Mouse (Mus musculus) ES-Bruce4 (cell line): ENCODE results near the gene Igll1. TPM values are rescaled to one million over a fixed set of nuclear protein-coding genes. Genes with fewer than 3 reads are reported as not detected.
A peak's percentile ranks its signal among the peaks of the same experiment; 100 is the strongest.

Source experiments
- H3K27ac ChIP-seq: 2 replicates; pipeline ENCODE4 v1.5.1; 2012; ENCODE audit warnings: low read length, inconsistent platforms; ENCODE audit not compliant: insufficient read depth
- H3K27me3 ChIP-seq: 2 replicates; pipeline ENCODE4 v1.6.1; 2012; ENCODE audit warnings: mild to moderate bottlenecking, low read length, inconsistent platforms; ENCODE audit not compliant: control insufficient read depth, poor library complexity, insufficient read depth, severe bottlenecking
- H3K36me3 ChIP-seq: 2 replicates; pipeline ENCODE4 v1.6.1; 2012; ENCODE audit warnings: inconsistent platforms, mild to moderate bottlenecking, low read length, moderate library complexity; ENCODE audit not compliant: control insufficient read depth, poor library complexity, insufficient read depth, severe bottlenecking
- H3K4me1 ChIP-seq: one replicate; pipeline ENCODE4 v1.8.1; 2011; ENCODE audit warnings: low read length; ENCODE audit not compliant: control insufficient read depth, insufficient read depth
- H3K4me3 ChIP-seq: 2 replicates; pipeline ENCODE4 v1.5.1; 2011; ENCODE audit warnings: low read depth, mild to moderate bottlenecking, low read length
- H3K9ac ChIP-seq: 2 replicates; pipeline ENCODE4 v1.6.1; 2012; ENCODE audit warnings: low read depth, mild to moderate bottlenecking, inconsistent platforms; ENCODE audit not compliant: poor library complexity, severe bottlenecking
- H3K9me3 ChIP-seq: replicated peaks from 2 replicates; pipeline ENCODE4 v1.6.1; 2012; ENCODE audit warnings: mild to moderate bottlenecking, low read length, inconsistent platforms; ENCODE audit not compliant: control insufficient read depth, poor library complexity, insufficient read depth, severe bottlenecking
- CTCF ChIP-seq: IDR thresholded peaks from one replicate; pipeline ENCODE4 v1.8.1; 2011; ENCODE audit warnings: low read depth, low read length
- EP300 ChIP-seq: IDR thresholded peaks from 2 replicates; pipeline ENCODE4 v1.6.1; 2011; ENCODE audit warnings: low read depth, low read length; ENCODE audit not compliant: insufficient read depth
- POLR2A ChIP-seq: IDR thresholded peaks from one replicate; pipeline ENCODE4 v1.8.1; 2011; ENCODE audit warnings: low read length; ENCODE audit not compliant: insufficient read depth
- polyA plus RNA-seq: library from polyadenylated mRNA; stranded (reverse); fragments of >200 nt; gene quantifications from 2 replicates; pipeline ENCODE4 v1.2.4, GENCODE M21; 2011; ENCODE audit warnings: low read depth; ENCODE audit not compliant: missing spikeins, insufficient read depth, insufficient read length

The Igll1 gene
- polyA plus RNA-seq, 1 experiment: not detected

- Histone ChIP-seq H3K4me1 (peaks cover 7% of the 10 kb centered on the region), H3K4me3 (peak within 1 kb of the TSS; percentile 54), H3K27me3 (no peaks in the 10 kb centered on the region), H3K36me3 (no peaks in the 10 kb centered on the region), H3K27ac (no peak within 1 kb of the TSS), H3K9ac (peak within 1 kb of the TSS; percentile 3; the same call in 1 of the 2 replicates), H3K9me3 (no peaks in the 10 kb centered on the region)
- TF ChIP-seq CTCF (peak; percentile 70), EP300 (no peak), POLR2A (no peak)
Observed at GRCm38 (mm10) chr16:16828757-16829615, 34.8 kb downstream of the Igll1 start, which contains the start of gene Spag6l. Spag6l (minus strand) TSS chr16:16829456.

GRCm38 (mm10) chr16:16826223-16826622 is 37.6 kb downstream of the Igll1 start:
- Histone ChIP-seq H3K9me3 (no peaks in the 10 kb centered on the region), H3K36me3 (no peaks in the 10 kb centered on the region), H3K4me3 (no peak overlapping the region), H3K27me3 (no peaks in the 10 kb centered on the region), H3K4me1 (peaks cover 7% of the 10 kb centered on the region), H3K9ac (no peak overlapping the region), H3K27ac (peak overlapping the region; percentile 34)
- TF ChIP-seq POLR2A: no peak
- TF ChIP-seq EP300: no peak
- TF ChIP-seq CTCF: no peak

GRCm38 (mm10) chr16:16825476-16825875 is 38.3 kb downstream of the Igll1 start:
- H3K36me3 ChIP-seq: no peaks in the 10 kb centered on the region
- peaks cover 7% of the 10 kb centered on the region for H3K4me1 ChIP-seq
- H3K9me3 ChIP-seq: no peaks in the 10 kb centered on the region
- H3K4me3 ChIP-seq: no peak overlapping the region
- no peaks in the 10 kb centered on the region for H3K27me3 ChIP-seq
- no peak overlapping the region for H3K27ac ChIP-seq
- TF ChIP-seq POLR2A (no peak), EP300 (0 out of 2 replicates have a peak, but pooled peaks have one; percentile 48)
- H3K9ac ChIP-seq: no peak overlapping the region

Other genes starting within 250 kb of the Igll1 start
- not detected in 2 replicates for gene Olfr19, start 187.6 kb downstream of the Igll1 start, polyA plus RNA-seq
- gene Spag6l, start 34.5 kb downstream of the Igll1 start, polyA plus RNA-seq: 0.64 and 1.2 TPM in 2 replicates
- 195 and 196 TPM in 2 replicates for gene Top3b, start 6.8 kb upstream of the Igll1 start, polyA plus RNA-seq
- gene Vpreb1, start 6.9 kb upstream of the Igll1 start, polyA plus RNA-seq: 2.6 and 3.4 TPM in 2 replicates
- gene Ppm1f, start 32.5 kb upstream of the Igll1 start, polyA plus RNA-seq: 26.5 and 27.5 TPM in 2 replicates
- 327 and 351 TPM in 2 replicates for gene Mapk1, start 119.4 kb upstream of the Igll1 start, polyA plus RNA-seq
- gene Ypel1, start 205.7 kb upstream of the Igll1 start, polyA plus RNA-seq: 6.9 and 11.0 TPM in 2 replicates
- 128 and 139 TPM in 2 replicates for gene Ppil2, start 247.3 kb upstream of the Igll1 start, polyA plus RNA-seq